ENCODE assay signal across 17 mouse cellular contexts in genomic region chr13:90643575-90644215, GRCm38 (mm10).
DNase-seq lines count a peak whose midpoint lies in the region; ATAC-seq and TF ChIP-seq lines count a peak whose summit lies in the region.
"Had no signal": no experiment of that assay in that cellular context is flagged by ENCODE, and none has a peak within 500 bp of the region (broad histone marks: within the 10 kb centered on the region; RNA-seq: fewer than 3 reads in every experiment).

No protein-coding gene starts in this region.

- no peak for TF ChIP-seq CTCF in intestine, postnatal 0 days (IDR thresholded peaks at IDR 0.05; ENCODE audit: low read depth)

- no peaks in the 10 kb centered on the region for H3K4me1 ChIP-seq in intestine, embryonic 16.5 days (ENCODE audit: control insufficient read depth, insufficient read depth, low read length)
- no peaks in the 10 kb centered on the region for H3K4me1 ChIP-seq in intestine, postnatal 0 days (replicated peaks; ENCODE audit: control insufficient read depth, insufficient read depth, low read length)
- H3K4me1 ChIP-seq in hindbrain, embryonic 16.5 days (ENCODE audit: control insufficient read depth, insufficient read depth, low read depth, low read length), result peaks cover 5% of the 10 kb centered on the region; the same call in 1 of the 2 replicates

- H3K4me2 ChIP-seq in intestine, embryonic 16.5 days (ENCODE audit: low read depth, low read length), result no peak overlapping the region
- H3K4me2 ChIP-seq in intestine, postnatal 0 days (replicated peaks; ENCODE audit: low read depth), result no peak overlapping the region
- H3K4me2 ChIP-seq in hindbrain, embryonic 16.5 days (ENCODE audit: low read length), result no peak overlapping the region
- H3K4me2 ChIP-seq: embryonic facial prominence, embryonic 13.5 days had no signal

- H3K4me3 ChIP-seq in intestine, embryonic 16.5 days (ENCODE audit: low read length), result no peak overlapping the region
- no peak overlapping the region for H3K4me3 ChIP-seq in intestine, postnatal 0 days (ENCODE audit: low read depth, low read length)
- no peak overlapping the region for H3K4me3 ChIP-seq in hindbrain, embryonic 16.5 days (ENCODE audit: low read length)
- H3K4me3 ChIP-seq: embryonic facial prominence, embryonic 13.5 days; heart, adult 2 months; left cerebral cortex, adult 2 months had no signal

- no peaks in the 10 kb centered on the region for H3K9me3 ChIP-seq in intestine, embryonic 16.5 days (ENCODE audit: control insufficient read depth, low read length)
- no peaks in the 10 kb centered on the region for H3K9me3 ChIP-seq in intestine, postnatal 0 days (ENCODE audit: control insufficient read depth)
- no peaks in the 10 kb centered on the region for H3K9me3 ChIP-seq in hindbrain, embryonic 16.5 days (ENCODE audit: control insufficient read depth, low read length)
- H3K9me3 ChIP-seq: embryonic facial prominence, embryonic 13.5 days; G1E had no signal

- peak; percentile 28; the same call in 1 of the 2 replicates for ATAC-seq in intestine, embryonic 16.5 days
- no peak for ATAC-seq in intestine, postnatal 0 days
- ATAC-seq in hindbrain, embryonic 16.5 days, result peak; percentile 61

- WGBS in intestine, embryonic 16.5 days, result 65% methylated on average over 4 of the region's 4 CpGs
- 70% methylated on average over 4 of the region's 4 CpGs for WGBS in intestine, postnatal 0 days
- WGBS in hindbrain, embryonic 16.5 days, result 39% methylated on average over 4 of the region's 4 CpGs

- DNase-seq in 3T3-L1 (ENCODE audit: low read depth, low spot score), result peak; percentile 8
- DNase-seq in brain, embryonic 18.5 days (ENCODE audit: low read depth, low spot score), result peak; percentile 62
- DNase-seq in left cerebral cortex, adult 11 months (ENCODE audit: low spot score), result no peak
- no peak for DNase-seq in adrenal gland, adult 2 months
- DNase-seq in heart, adult 9 months (ENCODE audit: low spot score in 2 of 2), result no peak
- DNase-seq: cerebellum, postnatal 25 days; heart, adult 2 months; heart, postnatal 4 days; kidney, postnatal 25 days; lung, postnatal 10 days; thymus, postnatal 4 days had no signal

- H3K27ac ChIP-seq in intestine, embryonic 16.5 days (ENCODE audit: low read length), result no peak overlapping the region
- H3K27ac ChIP-seq in intestine, postnatal 0 days (ENCODE audit: low read depth, low read length), result no peak overlapping the region
- peak overlapping the region; percentile 41; the same call in 1 of the 2 replicates for H3K27ac ChIP-seq in hindbrain, embryonic 16.5 days (ENCODE audit: low read depth, low read length)
- H3K27ac ChIP-seq: embryonic facial prominence, embryonic 13.5 days; heart, adult 2 months; left cerebral cortex, adult 2 months had no signal

- no peak overlapping the region for H3K9ac ChIP-seq in intestine, embryonic 16.5 days (ENCODE audit: low read depth, low read length)
- no peak overlapping the region for H3K9ac ChIP-seq in intestine, postnatal 0 days (ENCODE audit: low read depth, low read length)
- H3K9ac ChIP-seq in hindbrain, embryonic 16.5 days (ENCODE audit: low read depth, low read length), result no peak overlapping the region
- H3K9ac ChIP-seq: embryonic facial prominence, embryonic 13.5 days had no signal

- H3K36me3 ChIP-seq in intestine, embryonic 16.5 days (ENCODE audit: control insufficient read depth, insufficient read depth, low read length), result no peaks in the 10 kb centered on the region
- no peaks in the 10 kb centered on the region for H3K36me3 ChIP-seq in intestine, postnatal 0 days (ENCODE audit: control insufficient read depth, insufficient read depth)
- no peaks in the 10 kb centered on the region for H3K36me3 ChIP-seq in hindbrain, embryonic 16.5 days (ENCODE audit: control insufficient read depth, insufficient read depth, low read length)
- H3K36me3 ChIP-seq: embryonic facial prominence, embryonic 13.5 days; G1E had no signal

- H3K27me3 ChIP-seq in intestine, embryonic 16.5 days (replicated peaks; ENCODE audit: control insufficient read depth, insufficient read depth, low read length), result no peaks in the 10 kb centered on the region
- H3K27me3 ChIP-seq in intestine, postnatal 0 days (replicated peaks; ENCODE audit: control insufficient read depth, insufficient read depth, low read length), result no peaks in the 10 kb centered on the region
- H3K27me3 ChIP-seq in hindbrain, embryonic 16.5 days (replicated peaks; ENCODE audit: control insufficient read depth, insufficient read depth, low read length), result no peaks in the 10 kb centered on the region
- H3K27me3 ChIP-seq: embryonic facial prominence, embryonic 13.5 days had no signal

Comparison
In these comparisons a context has a peak if more than half of its experiments do, and no peak if none do; other contexts are left out.
1. DNase-seq: peak in 3T3-L1 (single experiment) and brain, embryonic 18.5 days (single experiment); none in left cerebral cortex, adult 11 months (single experiment), adrenal gland, adult 2 months (single experiment) and heart, adult 9 months (0 of 2).